Mouse (Mus musculus): ENCODE data around the gene Tdrd12.

Gene Tdrd12

DNA sequence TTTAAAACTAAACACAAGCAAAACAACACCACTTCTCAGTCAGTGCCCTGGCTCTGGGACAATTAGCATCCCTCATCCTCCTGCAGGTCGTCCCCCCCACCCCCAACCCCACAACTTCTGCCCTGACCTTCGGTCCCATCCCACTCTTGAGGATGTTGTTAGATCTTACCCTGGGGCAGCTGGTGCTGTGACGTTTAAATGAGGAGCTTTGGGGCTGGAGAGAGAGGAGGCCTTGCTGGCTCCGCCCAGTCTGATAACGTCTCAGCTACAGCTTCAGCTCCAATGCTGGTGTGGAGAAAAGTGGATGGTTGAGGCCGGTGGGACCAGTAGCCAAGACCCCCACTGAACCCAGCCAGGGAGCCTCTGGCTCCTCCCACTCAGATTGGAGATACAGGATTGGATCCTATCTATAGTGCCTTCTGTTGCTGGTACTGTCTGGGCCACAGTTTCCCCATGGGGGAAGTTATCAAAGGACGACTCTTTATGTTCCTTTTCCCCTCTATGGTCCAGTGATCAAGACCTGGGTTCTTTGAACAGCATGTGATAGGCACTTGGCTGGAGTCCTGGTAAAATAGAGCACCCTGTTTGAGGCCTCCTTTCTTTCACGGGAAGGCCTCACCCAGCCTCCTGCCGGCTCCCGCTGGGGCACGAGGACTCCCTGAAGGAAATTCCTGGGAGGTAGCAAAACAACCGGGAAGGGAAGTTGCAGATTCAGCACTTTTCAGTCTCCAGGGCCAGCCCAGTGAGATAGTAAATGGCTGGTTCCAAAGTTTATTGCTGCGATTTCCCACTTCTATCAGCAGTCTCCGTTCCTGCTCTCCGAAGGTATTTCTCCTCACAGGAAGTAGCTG lies 89.3 kb downstream of the Tdrd12 start, which contains the start of gene Slc7a9:
Gene Slc7a9, plus strand, starts transcription at position 801 of the 851 bp plus-strand sequence.
- Histone ChIP-seq H3K36me3 (ENCODE audit: control insufficient read depth, insufficient read depth, low read length, poor library complexity, severe bottlenecking) (no peaks in the 10 kb centered on the region), H3K27me3 (ENCODE audit: control insufficient read depth, insufficient read depth, low read length, poor library complexity, severe bottlenecking) (no peaks in the 10 kb centered on the region)
- no peak for DNase-seq (ENCODE audit: low read depth, low spot score)

GRCm38 (mm10) chr7:35447501-35447900 lies 90.0 kb downstream of the Tdrd12 start:
- DNase-seq (ENCODE audit: low read depth, low spot score), result no peak
- H3K27me3 ChIP-seq (ENCODE audit: control insufficient read depth, insufficient read depth, low read length, poor library complexity, severe bottlenecking), result no peaks in the 10 kb centered on the region
- H3K36me3 ChIP-seq (ENCODE audit: control insufficient read depth, insufficient read depth, low read length, poor library complexity, severe bottlenecking), result no peaks in the 10 kb centered on the region

DNA sequence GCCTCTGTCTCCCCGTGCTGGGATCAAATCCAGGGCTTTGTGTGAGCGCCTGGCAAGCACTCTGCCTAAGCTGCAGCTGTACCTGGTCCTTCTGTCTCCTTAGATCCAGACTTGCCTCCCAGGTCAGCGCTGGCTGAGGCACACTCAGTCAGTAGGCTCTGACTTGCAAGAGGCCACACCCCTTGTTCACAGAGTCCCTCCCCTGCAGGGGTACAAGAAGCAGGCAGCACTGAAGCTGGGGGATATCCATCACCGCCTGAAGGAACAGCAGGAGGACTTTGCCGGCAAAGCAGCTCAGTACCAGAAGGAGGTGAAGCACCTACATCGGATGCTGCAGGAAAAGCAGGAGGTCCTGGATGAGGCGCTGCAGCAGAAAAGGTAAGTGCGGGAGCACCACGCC lies 102.3 kb downstream of the Tdrd12 start:
- H3K36me3 ChIP-seq (ENCODE audit: control insufficient read depth, insufficient read depth, low read length, poor library complexity, severe bottlenecking), result peaks cover 14% of the 10 kb centered on the region
- DNase-seq (ENCODE audit: low read depth, low spot score), result no peak

GRCm38 (mm10) chr7:35428146-35428545 lies 109.4 kb downstream of the Tdrd12 start:
- peaks cover 12% of the 10 kb centered on the region for H3K36me3 ChIP-seq (ENCODE audit: control insufficient read depth, insufficient read depth, low read length, poor library complexity, severe bottlenecking)
- H3K27me3 ChIP-seq (ENCODE audit: control insufficient read depth, insufficient read depth, low read length, poor library complexity, severe bottlenecking), result no peaks in the 10 kb centered on the region
- no peak for DNase-seq (ENCODE audit: low read depth, low spot score)

More for the DNA sequence above, 102.3 kb downstream of the Tdrd12 start:
- no peaks in the 10 kb centered on the region for H3K27me3 ChIP-seq (ENCODE audit: control insufficient read depth, insufficient read depth, low read length, poor library complexity, severe bottlenecking)

GRCm38 (mm10) chr7:35423071-35423470 lies 114.5 kb downstream of the Tdrd12 start:
- Histone ChIP-seq H3K27me3 (ENCODE audit: control insufficient read depth, insufficient read depth, low read length, poor library complexity, severe bottlenecking) (no peaks in the 10 kb centered on the region), H3K36me3 (ENCODE audit: control insufficient read depth, insufficient read depth, low read length, poor library complexity, severe bottlenecking) (peaks cover 5% of the 10 kb centered on the region)
- DNase-seq (ENCODE audit: low read depth, low spot score), result no peak

All from splenic B cell, adult 2 months (primary cell).